Mouse (Mus musculus) stomach, postnatal 0 days (tissue): ENCODE results near the gene Tinag.

ENCODE experiments used
- CTCF ChIP-seq: IDR thresholded peaks from 2 replicates; pipeline ENCODE4 v1.5.1; 2016; ENCODE audit warnings: antibody characterized with exemption, low read depth, mild to moderate bottlenecking, moderate library complexity
- EP300 ChIP-seq: optimal IDR thresholded peaks from 2 replicates; pipeline ENCODE3; 2016; ENCODE audit warnings: antibody characterized with exemption

- TF ChIP-seq EP300 (no peak), CTCF (no peak)
These were observed at the start of gene Tinag for GRCm38 (mm10) chr9:77045585-77045984.
